Mouse (Mus musculus): ENCODE data around the gene Pxn.

DNA sequence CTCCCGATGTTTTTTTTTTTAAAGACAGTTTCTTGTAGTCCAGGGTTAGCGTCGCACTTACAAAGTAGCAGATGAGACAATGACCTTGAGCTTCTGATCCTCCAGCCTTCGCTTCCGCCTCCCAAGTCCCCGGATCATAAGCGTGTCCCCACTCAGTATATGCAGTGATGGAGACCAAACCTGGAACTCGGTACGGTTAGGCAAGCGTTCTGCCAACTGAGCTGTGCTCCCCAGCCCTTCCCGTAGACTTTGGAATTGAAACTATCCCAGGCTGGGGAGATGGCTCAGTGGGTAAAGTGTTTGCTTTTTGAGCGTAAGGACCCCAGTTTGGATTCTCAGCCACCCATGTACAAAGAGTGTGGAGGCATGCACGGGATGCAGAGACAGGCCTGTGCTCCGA is 6.8 kb downstream of the Pxn start:
- TF ChIP-seq ZNF384 (IDR thresholded peaks at IDR 0.05; ENCODE audit: low read depth, low read length): no peak
- no peak for TF ChIP-seq CHD2 (IDR thresholded peaks at IDR 0.05; ENCODE audit: low read depth, low read length)
- TF ChIP-seq HCFC1 (IDR thresholded peaks at IDR 0.05; ENCODE audit: borderline replicate concordance, insufficient read depth, low read length): no peak
- no peak for TF ChIP-seq ZC3H11A (IDR thresholded peaks at IDR 0.05; ENCODE audit: borderline replicate concordance, low read depth, low read length)
